In the genomic region with DNA sequence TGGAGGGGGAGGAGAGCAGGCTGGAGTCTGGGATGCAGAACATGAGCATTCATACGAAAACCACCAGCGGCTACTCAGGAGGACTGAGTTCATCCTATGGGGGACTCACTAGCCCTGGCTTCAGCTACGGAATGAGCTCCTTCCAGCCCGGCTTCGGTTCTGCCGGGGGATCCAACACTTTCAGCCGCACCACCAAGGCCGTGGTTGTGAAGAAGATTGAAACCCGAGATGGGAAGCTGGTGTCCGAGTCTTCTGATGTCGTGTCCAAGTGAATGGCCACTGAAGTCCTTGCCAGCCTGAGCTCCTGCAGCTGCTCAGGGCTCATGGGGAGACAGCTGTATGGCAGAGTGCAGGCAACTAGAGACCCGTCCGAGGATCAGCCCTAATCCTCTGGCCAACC, we compare ENCODE assay signal across 1 mouse cellular context. TPM values are rescaled to one million over a fixed set of nuclear protein-coding genes. Genes with fewer than 3 reads are reported as not detected.
"Had no signal": no experiment of that assay in that cellular context is flagged by ENCODE, and none has a peak within 500 bp of the region (broad histone marks: within the 10 kb centered on the region; RNA-seq: fewer than 3 reads in every experiment).

No protein-coding gene starts in this region.

RNA-seq across cellular contexts. Expression of gene Nlrp5, which starts 27.4 kb away (rescaled TPM):
- total RNA-seq: neutrophil, adult 5-6 weeks had no signal

RNA-seq across cellular contexts. Expression of gene Nlrp4e, which starts 57.3 kb away (rescaled TPM):
- total RNA-seq: neutrophil, adult 5-6 weeks had no signal
